Mouse (Mus musculus) G1E (cell line): Measurements from ENCODE around the gene Hps4.

Experiments
- CTCF ChIP-seq: IDR thresholded peaks from 2 replicates; pipeline ENCODE4 v1.5.1; 2012; ENCODE audit warnings: low read depth, low read length, inconsistent platforms, mixed read lengths
- GATA1 ChIP-seq: IDR thresholded peaks from 2 replicates; pipeline ENCODE4 v1.6.1; 2012; ENCODE audit warnings: borderline replicate concordance, low read length, inconsistent platforms, mixed read lengths
- GATA2 ChIP-seq: IDR thresholded peaks from 2 replicates; pipeline ENCODE4 v1.6.1; 2012; ENCODE audit warnings: low read depth, low read length, inconsistent platforms, borderline replicate concordance
- POLR2AphosphoS5 ChIP-seq: IDR thresholded peaks from 2 replicates; pipeline ENCODE4 v1.6.1; 2012; ENCODE audit warnings: low read depth, low read length, inconsistent platforms; ENCODE audit not compliant: insufficient replicate concordance
- TAL1 ChIP-seq: conservative IDR thresholded peaks from 2 replicates; pipeline ENCODE4 v1.6.1; 2012; ENCODE audit warnings: low read depth, low read length, inconsistent platforms, mixed read lengths

DNA sequence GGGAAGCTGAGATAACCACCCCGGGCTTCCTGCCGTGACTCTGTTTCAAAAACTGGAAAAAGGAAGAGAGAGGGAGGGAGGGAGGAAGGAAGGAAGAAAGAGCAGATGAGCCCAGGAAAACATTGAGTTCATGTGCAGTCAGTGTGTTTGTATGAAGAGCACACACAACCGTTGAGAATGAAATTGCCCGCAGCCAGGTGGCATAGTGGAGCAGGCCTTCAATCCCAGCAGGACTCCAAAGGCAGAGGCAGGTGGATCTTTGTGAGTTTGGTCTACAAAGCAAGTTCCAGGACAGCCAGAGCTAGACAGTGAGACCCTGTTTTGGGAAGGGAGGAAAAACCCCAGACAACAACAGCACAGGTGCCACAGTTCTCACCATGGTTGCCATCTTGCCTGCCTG is 24.5 kb downstream of the Hps4 start:
- TF ChIP-seq CTCF, result no peak
- no peak for TF ChIP-seq TAL1
- TF ChIP-seq POLR2AphosphoS5, result no peak
- no peak for TF ChIP-seq GATA2
- TF ChIP-seq GATA1, result no peak
